Mouse (Mus musculus): ENCODE data around the gene Psmc1.

The Psmc1 gene

GRCm38 (mm10) chr12:100124913-100125798 lies 15.2 kb downstream of the Psmc1 start:
- DNase-seq (ENCODE audit: low spot score in 2 of 2): no peak

DNA sequence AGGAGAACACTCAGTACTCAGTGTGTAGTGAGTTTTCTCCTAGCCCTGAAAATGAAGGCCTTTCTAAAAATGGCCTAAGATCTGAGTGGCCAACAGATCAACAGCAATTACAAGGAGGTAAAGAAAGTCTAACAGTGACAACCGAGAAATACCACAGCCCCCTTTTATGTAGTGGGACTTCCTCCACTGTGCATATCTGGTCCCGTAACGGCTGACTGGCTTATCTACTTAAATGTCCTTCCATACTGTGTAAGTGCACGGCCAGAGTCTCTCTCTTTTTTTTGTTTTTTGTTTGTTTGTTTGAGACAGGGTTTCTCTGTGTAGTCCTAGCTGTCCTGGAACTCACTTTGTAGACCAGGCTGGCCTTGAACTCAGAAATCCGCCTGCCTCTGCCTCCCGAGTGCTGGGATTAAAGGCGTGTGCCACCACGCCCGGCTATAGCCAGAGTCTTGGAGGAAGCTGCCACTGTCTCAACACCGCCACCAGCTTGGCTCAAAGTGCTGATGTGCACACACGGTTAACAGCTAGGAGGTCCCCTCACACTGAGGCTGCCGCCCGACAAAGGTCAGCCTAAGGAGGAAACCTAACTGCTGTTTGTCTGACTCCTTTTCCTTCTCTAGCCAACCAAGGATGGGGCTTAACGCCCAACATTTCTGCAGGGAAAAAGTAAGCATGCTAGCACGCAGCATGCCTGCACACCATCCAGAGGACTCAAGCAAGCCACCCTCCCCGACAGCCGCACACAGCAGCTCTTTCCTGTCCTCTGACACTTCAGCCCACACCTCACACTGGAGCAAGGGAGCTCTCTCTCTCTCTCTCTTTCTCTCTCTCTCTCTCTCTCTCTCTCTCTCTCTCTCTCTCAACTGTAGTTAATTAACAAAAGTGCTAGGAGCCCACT lies 17.3 kb downstream of the Psmc1 start:
- DNase-seq (ENCODE audit: low spot score in 2 of 2): no peak

DNA sequence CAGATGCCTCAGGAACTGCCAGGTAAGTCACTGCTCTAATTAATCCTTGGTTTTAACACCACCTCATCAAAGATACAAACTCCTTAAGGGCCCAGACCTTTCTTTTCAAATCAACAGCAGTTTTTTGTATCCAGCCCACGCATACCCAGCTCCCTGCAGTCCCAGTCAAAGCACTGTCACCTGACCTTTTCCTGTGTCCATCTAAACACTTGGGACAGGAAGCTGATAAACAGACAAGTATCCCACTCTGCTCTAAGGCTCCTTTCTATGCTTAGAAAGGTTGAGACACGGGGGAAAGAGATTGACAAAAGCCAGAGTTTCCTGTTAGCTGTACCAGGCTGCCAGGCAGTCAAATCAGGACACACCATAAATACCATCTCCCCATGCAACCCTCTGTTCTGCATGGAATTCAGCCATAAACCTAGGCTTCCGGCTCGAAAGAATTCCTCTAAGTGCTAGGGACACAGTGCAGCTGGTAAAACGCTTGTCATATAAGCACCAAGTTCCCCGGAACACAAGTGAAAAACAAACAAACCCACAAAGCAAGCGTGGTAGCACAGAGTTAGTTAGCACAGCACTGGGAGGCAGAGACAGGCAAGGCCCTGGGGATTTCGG lies 18.0 kb downstream of the Psmc1 start:
- peak; percentile 46 to 48 for DNase-seq (ENCODE audit: low spot score in 2 of 2)

DNA sequence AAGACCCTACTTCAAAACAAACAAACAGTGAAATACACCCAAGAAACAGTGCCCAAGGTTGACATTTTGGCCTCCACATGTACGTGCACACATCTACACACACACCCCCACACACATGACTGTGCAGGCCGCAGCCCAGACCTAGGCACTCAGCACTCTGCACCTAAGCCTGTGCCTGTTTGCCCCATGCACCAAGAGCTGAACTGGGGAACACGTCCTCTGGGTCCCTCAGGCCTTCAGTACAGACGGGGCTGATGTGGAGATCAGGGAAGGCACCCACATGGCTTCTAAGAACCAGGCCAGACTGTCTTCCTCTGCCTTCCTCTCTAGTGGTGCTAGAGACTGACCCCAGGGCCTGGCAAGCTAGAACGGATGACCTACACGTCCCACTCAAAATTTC lies 18.6 kb downstream of the Psmc1 start:
- DNase-seq (ENCODE audit: low spot score in 2 of 2): no peak

GRCm38 (mm10) chr12:100128961-100129360 lies 19.0 kb downstream of the Psmc1 start:
- no peak for DNase-seq (ENCODE audit: low spot score in 2 of 2)

GRCm38 (mm10) chr12:100131167-100131566 lies 21.2 kb downstream of the Psmc1 start:
- DNase-seq (ENCODE audit: low spot score in 2 of 2): no peak

GRCm38 (mm10) chr12:100131655-100132054 lies 21.7 kb downstream of the Psmc1 start:
- peak; percentile 74 to 86 for DNase-seq (ENCODE audit: low spot score in 2 of 2)

GRCm38 (mm10) chr12:100134395-100134936 lies 24.5 kb downstream of the Psmc1 start:
- DNase-seq (ENCODE audit: low spot score in 2 of 2): no peak

- no peak for DNase-seq (ENCODE audit: low spot score in 2 of 2)
Observed at GRCm38 (mm10) chr12:100135117-100135516, 25.2 kb downstream of the Psmc1 start.

DNA sequence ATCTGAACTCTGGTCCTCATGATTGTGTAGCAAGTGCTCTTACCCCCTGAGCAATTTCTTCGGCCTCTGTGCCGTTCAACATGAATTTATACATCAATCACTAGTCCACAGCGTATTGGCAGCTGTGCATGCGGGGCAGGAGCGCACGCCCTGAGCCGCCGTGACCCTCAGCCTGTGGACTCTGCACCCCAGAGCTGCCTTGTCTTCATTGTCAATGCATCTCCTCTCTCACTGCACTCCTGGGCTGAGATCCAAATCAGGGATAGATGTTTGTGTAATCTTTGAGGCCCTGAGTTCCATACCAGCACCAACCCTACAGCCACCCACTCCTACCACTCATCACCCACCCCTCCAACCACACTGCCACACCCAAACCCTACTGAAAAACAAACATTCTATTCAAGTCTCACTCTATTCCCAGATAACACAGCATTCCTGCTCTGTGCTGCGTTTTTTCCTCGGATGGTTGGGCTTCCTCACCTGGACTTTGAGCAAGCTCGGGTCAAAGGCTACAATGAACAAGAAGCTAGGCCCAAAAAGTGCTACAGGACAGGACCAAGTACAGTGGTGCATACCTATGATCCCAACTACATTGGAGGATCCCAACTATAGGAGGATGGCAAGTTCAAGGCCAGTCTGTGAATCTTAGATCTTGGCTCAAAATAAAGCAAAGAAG lies 33.0 kb downstream of the Psmc1 start:
- no peak for DNase-seq (ENCODE audit: low spot score in 2 of 2)

- DNase-seq (ENCODE audit: low spot score in 2 of 2): no peak
Observed at GRCm38 (mm10) chr12:100143737-100144136, 33.8 kb downstream of the Psmc1 start.

- DNase-seq (ENCODE audit: low spot score in 2 of 2): no peak
Observed at GRCm38 (mm10) chr12:100144269-100144668, 34.3 kb downstream of the Psmc1 start.

GRCm38 (mm10) chr12:100152466-100152865 lies 42.5 kb downstream of the Psmc1 start:
- DNase-seq (ENCODE audit: low spot score in 2 of 2): peak in 1 of 2 experiments; percentile 67

- peak; percentile 91 to 97 for DNase-seq (ENCODE audit: low spot score in 2 of 2)
Observed at GRCm38 (mm10) chr12:100159261-100159975, 49.5 kb downstream of the Psmc1 start, which contains the start of gene Nrde2. Gene Nrde2 (minus strand): TSS chr12:100159653.

GRCm38 (mm10) chr12:100164991-100165500 lies 55.1 kb downstream of the Psmc1 start:
- no peak for DNase-seq (ENCODE audit: low spot score in 2 of 2)

- peak; percentile 69 to 74 for DNase-seq (ENCODE audit: low spot score in 2 of 2)
Observed at GRCm38 (mm10) chr12:100166177-100166576, 56.2 kb downstream of the Psmc1 start.

DNA sequence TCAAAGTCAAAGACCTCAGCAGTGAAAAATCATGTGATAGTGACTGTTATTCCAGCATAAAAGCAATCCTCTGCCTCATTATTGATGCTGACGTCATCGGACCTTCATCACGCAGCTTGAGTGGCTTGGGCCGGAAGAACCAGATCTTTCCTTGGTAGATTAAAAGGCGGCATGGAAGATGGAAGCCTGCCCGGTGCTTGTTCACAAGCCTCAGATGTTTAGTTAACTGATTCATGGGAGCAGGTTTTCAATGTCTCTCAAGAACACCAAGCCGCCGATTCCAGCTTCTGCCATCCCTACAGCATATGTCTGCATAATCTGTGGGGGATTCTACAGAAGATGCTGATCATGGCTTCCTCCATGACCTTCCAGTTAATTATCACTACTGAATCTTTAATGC lies 57.0 kb downstream of the Psmc1 start:
- peak in 1 of 2 experiments; percentile 36 for DNase-seq (ENCODE audit: low spot score in 2 of 2)

DNA sequence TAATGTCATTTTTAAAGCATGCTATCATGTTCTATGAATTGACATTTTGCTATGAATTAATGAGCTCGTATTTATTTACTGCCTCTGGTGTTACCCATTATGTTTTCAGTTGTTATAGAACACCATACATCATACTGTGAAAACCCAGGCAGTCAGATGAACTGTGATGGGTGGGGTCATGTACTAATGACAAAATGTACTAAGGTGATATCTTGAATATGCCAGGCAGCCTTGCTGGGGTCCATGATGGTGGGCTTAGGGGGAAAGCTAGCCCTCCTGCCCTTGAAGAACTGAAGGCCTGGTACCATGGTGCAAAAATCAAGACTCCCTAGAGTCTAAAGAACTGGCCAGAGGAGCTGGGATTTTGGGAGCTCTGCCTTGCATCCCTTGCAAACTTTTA lies 57.5 kb downstream of the Psmc1 start:
- no peak for DNase-seq (ENCODE audit: low spot score in 2 of 2)

DNA sequence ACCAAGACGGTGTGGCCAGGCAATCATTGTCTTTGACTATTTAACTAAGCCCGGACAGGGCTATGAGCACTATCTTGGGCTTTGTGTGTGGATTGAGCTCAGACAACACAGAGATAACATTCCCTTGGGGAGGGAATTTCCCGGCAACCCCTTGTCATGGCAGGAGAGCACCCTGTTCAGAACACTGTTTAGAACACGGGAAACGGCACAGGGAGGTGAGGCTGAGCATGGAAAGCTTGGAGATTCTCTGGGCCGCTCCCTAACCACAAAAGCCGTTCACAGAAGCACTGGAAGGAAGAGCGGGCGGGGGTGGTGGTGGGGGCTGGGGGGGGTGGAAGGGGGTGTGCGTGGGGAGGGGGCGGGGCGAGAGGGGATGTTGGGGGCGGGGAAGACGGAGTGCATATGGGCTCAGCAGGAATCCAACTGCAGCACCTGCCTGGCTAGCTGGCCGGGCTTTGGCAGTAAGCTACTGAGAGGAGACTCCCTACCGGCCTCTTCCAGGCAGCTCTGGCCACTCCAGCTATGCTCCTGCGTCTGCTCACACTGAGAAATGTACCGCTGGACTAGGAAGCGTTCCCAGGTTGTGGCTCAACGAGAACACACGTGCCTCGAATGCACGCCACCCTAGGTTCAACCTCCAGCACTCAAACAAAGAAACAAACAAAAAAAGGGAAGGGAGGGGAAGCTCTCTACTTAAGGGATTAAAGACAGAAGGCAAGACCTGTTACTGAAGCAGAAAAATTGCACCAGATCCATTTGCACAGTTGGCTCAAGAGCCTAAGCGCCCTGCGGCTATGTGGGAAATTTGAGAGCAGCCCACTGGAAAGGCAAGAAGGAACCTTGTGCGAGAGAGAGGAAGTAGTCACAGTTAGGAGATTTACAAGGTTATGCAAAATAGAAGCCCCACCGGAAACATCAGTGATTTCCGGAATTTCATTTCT lies 58.2 kb downstream of the Psmc1 start:
- peak in 1 of 2 experiments; percentile 18 for DNase-seq (ENCODE audit: low spot score in 2 of 2)

Measured in right cerebral cortex, adult 2 months (tissue).